Mouse (Mus musculus): ENCODE measurements at regions not wholly inside any gene's neighbourhood (a gene's known extent, or its start where the extent isn't known, plus 50 kb on each side); places are given as distances from the start of the nearest gene placed in this dataset.

GRCm38 (mm10) chr7:136020577-136020976 lies 304.4 kb upstream of the Mki67 start:
- H3K9ac ChIP-seq (ENCODE audit: low read length): no peak overlapping the region
- no peaks in the 10 kb centered on the region for H3K9me3 ChIP-seq (ENCODE audit: control insufficient read depth, low read length)
- H3K27ac ChIP-seq (replicated peaks; ENCODE audit: low read depth, low read length): no peak overlapping the region
- WGBS: 76% methylated on average over 7 of the region's 7 CpGs
- no peak overlapping the region for H3K4me3 ChIP-seq (ENCODE audit: low read depth, low read length)
- DNase-seq (ENCODE audit: low spot score) (no peak), ATAC-seq (ENCODE audit: insufficient number of reproducible peaks, low FRiP score, low TSS enrichment, low read depth) (no peak)
- no peaks in the 10 kb centered on the region for H3K36me3 ChIP-seq (ENCODE audit: control insufficient read depth, insufficient read depth, low read length)
- no peak overlapping the region for H3K4me2 ChIP-seq (ENCODE audit: low read depth, severe bottlenecking)
- H3K27me3 ChIP-seq (ENCODE audit: control insufficient read depth, insufficient read depth, low read length): no peaks in the 10 kb centered on the region
- peaks cover 4% of the 10 kb centered on the region; the same call in 1 of the 2 replicates for H3K4me1 ChIP-seq (ENCODE audit: control insufficient read depth, insufficient read depth, low read length)

GRCm38 (mm10) chr7:136021071-136021470 lies 304.9 kb upstream of the Mki67 start:
- Histone ChIP-seq H3K9ac (ENCODE audit: low read length) (no peak overlapping the region), H3K9me3 (ENCODE audit: control insufficient read depth, low read length) (no peaks in the 10 kb centered on the region), H3K4me3 (ENCODE audit: low read depth, low read length) (no peak overlapping the region), H3K4me2 (ENCODE audit: low read depth, severe bottlenecking) (no peak overlapping the region), H3K27me3 (ENCODE audit: control insufficient read depth, insufficient read depth, low read length) (no peaks in the 10 kb centered on the region), H3K27ac (replicated peaks; ENCODE audit: low read depth, low read length) (no peak overlapping the region), H3K4me1 (ENCODE audit: control insufficient read depth, insufficient read depth, low read length) (peaks cover 4% of the 10 kb centered on the region; the same call in 1 of the 2 replicates), H3K36me3 (ENCODE audit: control insufficient read depth, insufficient read depth, low read length) (no peaks in the 10 kb centered on the region)
- DNase-seq (ENCODE audit: low spot score) (no peak), ATAC-seq (ENCODE audit: insufficient number of reproducible peaks, low FRiP score, low TSS enrichment, low read depth) (no peak)
- 46% methylated on average over 2 of the region's 2 CpGs for WGBS

- H3K9ac ChIP-seq (ENCODE audit: low read length): no peak overlapping the region
- no peaks in the 10 kb centered on the region for H3K9me3 ChIP-seq (ENCODE audit: control insufficient read depth, low read length)
- no peak for ATAC-seq (ENCODE audit: insufficient number of reproducible peaks, low FRiP score, low TSS enrichment, low read depth)
- no peaks in the 10 kb centered on the region for H3K36me3 ChIP-seq (ENCODE audit: control insufficient read depth, insufficient read depth, low read length)
- H3K27ac ChIP-seq (replicated peaks; ENCODE audit: low read depth, low read length): no peak overlapping the region
- H3K4me2 ChIP-seq (ENCODE audit: low read depth, severe bottlenecking): no peak overlapping the region
- no peak overlapping the region for H3K4me3 ChIP-seq (ENCODE audit: low read depth, low read length)
- H3K4me1 ChIP-seq (ENCODE audit: control insufficient read depth, insufficient read depth, low read length): peaks cover 4% of the 10 kb centered on the region
- H3K27me3 ChIP-seq (ENCODE audit: control insufficient read depth, insufficient read depth, low read length): no peaks in the 10 kb centered on the region
- DNase-seq (ENCODE audit: low spot score): no peak
- 55% methylated on average over 5 of the region's 5 CpGs for WGBS
Measured at GRCm38 (mm10) chr7:136022781-136023448, 306.8 kb upstream of the Mki67 start.

GRCm38 (mm10) chr7:136026451-136026850 lies 310.3 kb upstream of the Mki67 start:
- ATAC-seq (ENCODE audit: insufficient number of reproducible peaks, low FRiP score, low TSS enrichment, low read depth) (no peak), DNase-seq (ENCODE audit: low spot score) (no peak)
- no peak overlapping the region for H3K9ac ChIP-seq (ENCODE audit: low read length)
- H3K4me2 ChIP-seq (ENCODE audit: low read depth, severe bottlenecking): no peak overlapping the region
- no peaks in the 10 kb centered on the region; the same call in 1 of the 2 replicates for H3K4me1 ChIP-seq (ENCODE audit: control insufficient read depth, insufficient read depth, low read length)
- no peak overlapping the region for H3K27ac ChIP-seq (replicated peaks; ENCODE audit: low read depth, low read length)
- no peaks in the 10 kb centered on the region for H3K36me3 ChIP-seq (ENCODE audit: control insufficient read depth, insufficient read depth, low read length)
- no peaks in the 10 kb centered on the region for H3K9me3 ChIP-seq (ENCODE audit: control insufficient read depth, low read length)
- no peak overlapping the region for H3K4me3 ChIP-seq (ENCODE audit: low read depth, low read length)
- 70% methylated on average over 7 of the region's 7 CpGs for WGBS
- H3K27me3 ChIP-seq (ENCODE audit: control insufficient read depth, insufficient read depth, low read length): no peaks in the 10 kb centered on the region

GRCm38 (mm10) chr7:136032026-136032425 lies 315.9 kb upstream of the Mki67 start:
- 90% methylated on average over 6 of the region's 6 CpGs for WGBS
- no peak overlapping the region for H3K4me3 ChIP-seq (ENCODE audit: low read depth, low read length)
- DNase-seq (ENCODE audit: low spot score) (no peak), ATAC-seq (ENCODE audit: insufficient number of reproducible peaks, low FRiP score, low TSS enrichment, low read depth) (no peak)
- H3K36me3 ChIP-seq (ENCODE audit: control insufficient read depth, insufficient read depth, low read length): no peaks in the 10 kb centered on the region
- H3K9me3 ChIP-seq (ENCODE audit: control insufficient read depth, low read length): no peaks in the 10 kb centered on the region
- H3K27me3 ChIP-seq (ENCODE audit: control insufficient read depth, insufficient read depth, low read length): no peaks in the 10 kb centered on the region
- no peaks in the 10 kb centered on the region; the same call in 1 of the 2 replicates for H3K4me1 ChIP-seq (ENCODE audit: control insufficient read depth, insufficient read depth, low read length)
- H3K4me2 ChIP-seq (ENCODE audit: low read depth, severe bottlenecking): no peak overlapping the region
- H3K9ac ChIP-seq (ENCODE audit: low read length): no peak overlapping the region
- no peak overlapping the region for H3K27ac ChIP-seq (replicated peaks; ENCODE audit: low read depth, low read length)

- Histone ChIP-seq H3K9ac (ENCODE audit: low read length) (no peak overlapping the region), H3K27me3 (ENCODE audit: control insufficient read depth, insufficient read depth, low read length) (no peaks in the 10 kb centered on the region), H3K36me3 (ENCODE audit: control insufficient read depth, insufficient read depth, low read length) (no peaks in the 10 kb centered on the region), H3K27ac (replicated peaks; ENCODE audit: low read depth, low read length) (no peak overlapping the region), H3K9me3 (ENCODE audit: control insufficient read depth, low read length) (no peaks in the 10 kb centered on the region), H3K4me2 (ENCODE audit: low read depth, severe bottlenecking) (no peak overlapping the region), H3K4me1 (ENCODE audit: control insufficient read depth, insufficient read depth, low read length) (no peaks in the 10 kb centered on the region), H3K4me3 (ENCODE audit: low read depth, low read length) (no peak overlapping the region)
- ATAC-seq (ENCODE audit: insufficient number of reproducible peaks, low FRiP score, low TSS enrichment, low read depth) (no peak), DNase-seq (ENCODE audit: low spot score) (no peak)
- WGBS: 91% methylated on average over 5 of the region's 5 CpGs
Measured at GRCm38 (mm10) chr7:136033536-136033935, 317.4 kb upstream of the Mki67 start.

GRCm38 (mm10) chr7:136035735-136036134 lies 319.6 kb upstream of the Mki67 start:
- DNase-seq (ENCODE audit: low spot score) (no peak), ATAC-seq (ENCODE audit: insufficient number of reproducible peaks, low FRiP score, low TSS enrichment, low read depth) (no peak)
- Histone ChIP-seq H3K36me3 (ENCODE audit: control insufficient read depth, insufficient read depth, low read length) (no peaks in the 10 kb centered on the region), H3K9me3 (ENCODE audit: control insufficient read depth, low read length) (no peaks in the 10 kb centered on the region), H3K4me2 (ENCODE audit: low read depth, severe bottlenecking) (no peak overlapping the region), H3K9ac (ENCODE audit: low read length) (no peak overlapping the region), H3K4me3 (ENCODE audit: low read depth, low read length) (no peak overlapping the region), H3K27ac (replicated peaks; ENCODE audit: low read depth, low read length) (no peak overlapping the region), H3K4me1 (ENCODE audit: control insufficient read depth, insufficient read depth, low read length) (no peaks in the 10 kb centered on the region), H3K27me3 (ENCODE audit: control insufficient read depth, insufficient read depth, low read length) (no peaks in the 10 kb centered on the region)
- 34% methylated on average over 7 of the region's 7 CpGs for WGBS

GRCm38 (mm10) chr7:136038072-136038471 lies 321.9 kb upstream of the Mki67 start:
- 53% methylated on average over 5 of the region's 5 CpGs for WGBS
- Histone ChIP-seq H3K9ac (ENCODE audit: low read length) (no peak overlapping the region), H3K27ac (replicated peaks; ENCODE audit: low read depth, low read length) (no peak overlapping the region), H3K4me3 (ENCODE audit: low read depth, low read length) (no peak overlapping the region), H3K4me1 (ENCODE audit: control insufficient read depth, insufficient read depth, low read length) (no peaks in the 10 kb centered on the region), H3K27me3 (ENCODE audit: control insufficient read depth, insufficient read depth, low read length) (no peaks in the 10 kb centered on the region), H3K36me3 (ENCODE audit: control insufficient read depth, insufficient read depth, low read length) (no peaks in the 10 kb centered on the region), H3K4me2 (ENCODE audit: low read depth, severe bottlenecking) (no peak overlapping the region), H3K9me3 (ENCODE audit: control insufficient read depth, low read length) (no peaks in the 10 kb centered on the region)
- DNase-seq (ENCODE audit: low spot score) (no peak), ATAC-seq (ENCODE audit: insufficient number of reproducible peaks, low FRiP score, low TSS enrichment, low read depth) (no peak)

- no peak overlapping the region for H3K27ac ChIP-seq (replicated peaks; ENCODE audit: low read depth, low read length)
- ATAC-seq (ENCODE audit: insufficient number of reproducible peaks, low FRiP score, low TSS enrichment, low read depth) (no peak), DNase-seq (ENCODE audit: low spot score) (no peak)
- WGBS: 22% methylated on average over 2 of the region's 2 CpGs
- no peak overlapping the region for H3K4me3 ChIP-seq (ENCODE audit: low read depth, low read length)
- no peak overlapping the region for H3K4me2 ChIP-seq (ENCODE audit: low read depth, severe bottlenecking)
- no peaks in the 10 kb centered on the region for H3K4me1 ChIP-seq (ENCODE audit: control insufficient read depth, insufficient read depth, low read length)
- no peaks in the 10 kb centered on the region for H3K9me3 ChIP-seq (ENCODE audit: control insufficient read depth, low read length)
- H3K9ac ChIP-seq (ENCODE audit: low read length): no peak overlapping the region
- H3K27me3 ChIP-seq (ENCODE audit: control insufficient read depth, insufficient read depth, low read length): no peaks in the 10 kb centered on the region
- no peaks in the 10 kb centered on the region for H3K36me3 ChIP-seq (ENCODE audit: control insufficient read depth, insufficient read depth, low read length)
Measured at GRCm38 (mm10) chr7:136038906-136039305, 322.7 kb upstream of the Mki67 start.

Data from limb, embryonic 11.5 days (tissue).